Mouse (Mus musculus) liver, adult 2 months (tissue): ENCODE results near the gene Ppp4r3a.

Source experiments
- CTCF ChIP-seq: fragments of 200-500 bp; IDR thresholded peaks from 2 replicates; pipeline ENCODE4 v1.5.1; 2011; ENCODE audit warnings: low read depth, low read length, control low read depth
- POLR2A ChIP-seq: fragments of 200-500 bp; IDR thresholded peaks from 2 replicates; pipeline ENCODE4 v1.6.1; 2011; ENCODE audit warnings: low read length, control low read depth; ENCODE audit not compliant: insufficient read depth; ENCODE audit errors: extremely low read depth

DNA sequence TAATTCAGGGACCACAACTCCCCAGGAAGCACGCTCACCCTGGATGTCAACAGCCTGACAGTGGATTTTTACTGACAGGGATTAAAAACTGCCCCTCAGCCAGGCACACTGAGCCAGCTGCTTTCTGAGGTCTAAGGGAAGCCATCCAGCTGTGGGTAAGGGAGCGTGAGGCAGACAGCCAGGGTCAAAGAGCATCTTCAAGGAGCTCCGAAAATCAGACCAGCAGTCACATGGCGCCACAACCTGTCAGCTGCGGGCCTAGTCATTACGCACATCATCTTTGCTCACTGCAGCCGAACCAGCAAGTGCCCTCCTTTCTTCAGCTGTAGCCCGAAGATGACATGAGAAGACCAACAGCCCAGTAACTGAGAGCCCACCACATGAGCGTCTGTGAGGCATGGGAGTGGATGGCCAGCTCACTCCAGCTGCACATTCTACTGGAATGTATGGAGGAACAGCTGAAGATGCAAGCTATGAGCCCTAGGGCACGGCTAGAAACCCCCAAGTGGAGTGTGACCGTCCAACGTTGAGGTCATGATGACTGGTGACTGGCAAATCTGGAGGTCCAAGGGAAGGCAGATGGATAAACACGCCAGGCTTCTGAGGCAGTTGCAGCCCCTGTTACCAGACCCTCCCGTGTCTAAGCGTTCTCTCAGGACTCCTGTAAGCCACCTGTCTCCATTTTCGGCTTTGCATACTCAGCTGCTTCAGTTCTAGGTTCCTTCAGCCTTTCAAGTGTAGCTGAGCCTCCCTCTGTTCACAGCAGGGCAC is 87.7 kb downstream of the Ppp4r3a start:
- TF ChIP-seq CTCF (no peak), POLR2A (no peak)
